Mouse (Mus musculus) ES-E14 (cell line): Measurements from ENCODE around the gene Palmd.

ENCODE experiments used
- HCFC1 ChIP-seq: IDR thresholded peaks from 2 replicates; pipeline ENCODE4 v1.6.1; 2012; ENCODE audit warnings: low read length, inconsistent platforms, borderline replicate concordance; ENCODE audit not compliant: insufficient read depth
- MAFK ChIP-seq: IDR thresholded peaks from 2 replicates; pipeline ENCODE4 v1.6.1; 2014; ENCODE audit warnings: mild to moderate bottlenecking, low read depth, low read length, inconsistent platforms; ENCODE audit not compliant: insufficient read depth
- ZC3H11A ChIP-seq: IDR thresholded peaks from 2 replicates; pipeline ENCODE4 v1.6.1; 2012; ENCODE audit warnings: low read depth, mild to moderate bottlenecking, inconsistent platforms, low read length, borderline replicate concordance
- ZNF384 ChIP-seq: IDR thresholded peaks from 2 replicates; pipeline ENCODE4 v1.6.1; 2012; ENCODE audit warnings: low read depth, low read length, inconsistent platforms

DNA sequence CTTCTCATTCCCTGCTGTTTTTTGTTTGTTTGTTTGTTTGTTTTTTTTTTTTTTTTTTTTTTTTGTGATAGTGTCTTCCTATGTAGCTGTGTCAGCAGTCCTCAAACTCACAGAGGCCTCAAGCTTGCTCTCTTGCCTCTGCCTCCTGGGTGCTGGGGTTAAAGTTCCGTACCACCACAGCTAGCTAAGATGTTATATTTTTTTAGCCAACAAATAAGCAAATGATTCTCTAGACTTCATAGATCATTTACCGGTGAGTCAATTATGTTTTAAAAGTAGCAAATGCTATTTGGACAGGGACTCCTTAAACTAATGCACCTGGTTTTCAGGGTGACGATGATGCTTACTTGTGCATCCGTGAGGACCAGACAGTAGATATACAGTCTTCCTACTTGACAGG, 78.2 kb downstream of the Palmd start:
- no peak for TF ChIP-seq ZC3H11A
- no peak for TF ChIP-seq HCFC1
- TF ChIP-seq ZNF384: no peak
- no peak for TF ChIP-seq MAFK
